Mouse (Mus musculus) gastrocnemius, postnatal 10 days (tissue): ENCODE data around the gene Mmp28. TPM values are rescaled to one million over a fixed set of nuclear protein-coding genes. Genes with fewer than 3 reads are reported as not detected.

Experiments
- DNase-seq: peaks from one replicate; pipeline ENCODE4 v3.0.0; 2021; ENCODE audit warnings: mixed read lengths
- total RNA-seq, 2 experiments: library from RNA; stranded (reverse); gene quantifications; 2 replicates each; pipeline ENCODE4 v1.2.3; 2021

Gene Mmp28
- total RNA-seq, 2 experiments from 2014 or later = 3.7 to 4.6 TPM

DNA sequence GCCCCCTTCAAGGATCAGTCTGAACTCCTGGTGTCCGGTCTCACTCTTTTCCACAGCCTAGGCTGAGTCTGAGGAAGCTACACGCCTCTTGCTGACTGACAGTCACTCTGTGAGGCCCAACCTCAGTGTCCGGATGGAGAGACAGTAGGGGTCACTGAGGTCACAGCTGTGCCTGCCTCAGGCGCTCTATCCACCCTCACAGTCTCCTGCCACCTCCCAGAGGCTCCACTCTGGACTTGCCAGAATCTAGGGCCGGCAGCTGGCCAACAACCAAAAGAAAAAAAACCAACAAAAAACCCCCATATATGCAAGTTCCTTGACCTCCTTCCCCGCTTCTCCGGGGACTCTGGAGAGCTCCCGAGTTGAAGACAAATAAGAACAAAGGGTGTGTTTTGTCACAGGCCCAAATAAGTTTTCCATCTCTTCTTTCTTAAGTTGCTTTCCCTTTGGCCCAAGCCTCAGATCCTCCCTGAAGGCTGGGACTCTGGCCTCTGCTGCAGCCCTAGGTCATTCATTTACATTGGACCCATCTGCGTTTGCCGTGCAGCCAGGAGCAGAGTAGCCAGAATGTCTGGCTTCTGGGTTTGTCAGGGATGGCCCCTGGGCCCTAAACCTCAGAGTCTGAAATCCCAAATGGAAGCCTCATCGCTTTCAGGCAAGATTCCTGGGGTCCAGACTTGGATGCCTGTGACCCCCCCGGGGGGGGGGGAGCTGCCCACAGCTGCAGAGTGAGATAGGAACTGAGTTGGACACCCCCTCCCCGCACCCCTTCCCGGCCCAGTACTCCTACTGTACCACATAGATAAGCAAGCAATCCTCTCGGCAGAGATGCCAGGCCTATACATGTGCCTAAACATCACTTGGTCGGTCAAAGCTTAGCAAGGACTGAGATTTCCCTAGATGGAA, 14.6 kb downstream of the Mmp28 start:
- peak; percentile 31 for DNase-seq

DNA sequence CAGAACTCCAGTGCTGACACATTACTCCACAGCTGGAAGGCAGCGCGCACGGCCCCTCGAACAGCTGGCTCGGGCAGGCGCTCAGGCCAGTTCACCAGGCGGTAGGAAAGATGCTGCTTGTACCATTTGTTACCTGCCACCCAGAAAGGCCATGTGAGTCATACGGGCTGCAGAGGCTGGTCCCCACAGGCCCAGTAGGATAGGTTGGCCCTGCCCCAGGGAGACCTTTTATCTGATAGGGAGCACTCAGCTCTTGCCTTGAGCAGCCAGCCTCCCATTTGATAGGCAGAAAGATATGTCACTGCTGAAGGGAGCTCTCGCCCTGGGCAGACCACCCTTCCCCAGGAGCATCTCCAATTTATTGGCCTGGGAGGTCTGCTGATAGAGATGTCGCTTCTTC, 15.3 kb downstream of the Mmp28 start:
- no peak for DNase-seq

DNA sequence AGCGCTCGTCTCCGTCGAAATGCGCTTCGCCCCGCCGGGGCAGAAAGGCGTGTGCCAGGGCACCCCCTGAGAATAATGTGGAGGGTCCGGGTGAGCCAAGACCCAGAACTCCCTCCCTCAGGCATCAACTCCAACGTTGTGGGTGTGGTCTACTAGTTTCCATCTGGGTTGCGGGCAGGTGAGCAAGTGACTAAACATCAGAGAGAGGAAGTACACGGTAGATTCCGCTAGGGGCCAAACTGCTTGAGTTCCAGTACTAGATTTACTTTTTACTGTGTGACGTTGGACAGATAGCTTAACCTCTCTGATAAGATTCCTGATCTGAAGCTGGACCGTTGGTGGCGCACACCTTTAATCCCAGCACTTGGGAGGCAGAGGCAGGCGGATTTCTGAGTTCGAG, 17.9 kb downstream of the Mmp28 start:
- no peak for DNase-seq

DNA sequence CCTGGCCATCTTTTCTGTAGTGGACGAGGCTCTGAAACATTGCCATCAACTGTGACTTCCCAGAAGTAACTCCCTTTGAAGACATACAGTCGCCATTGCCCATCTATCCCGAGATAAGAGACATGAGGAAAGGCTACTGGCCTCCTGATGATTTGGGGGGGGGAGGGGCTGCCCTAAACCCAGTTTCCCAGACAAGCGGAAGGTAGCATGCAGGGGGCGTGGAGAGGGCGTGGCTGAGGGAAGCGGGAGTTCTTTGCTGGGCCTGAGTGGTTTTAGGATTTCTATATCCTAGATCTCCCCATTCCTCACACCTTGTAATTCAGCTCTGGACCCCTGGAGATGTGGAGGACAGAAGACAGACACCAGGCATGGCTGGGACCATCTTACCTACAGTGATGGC, 19.0 kb downstream of the Mmp28 start:
- DNase-seq = no peak

DNA sequence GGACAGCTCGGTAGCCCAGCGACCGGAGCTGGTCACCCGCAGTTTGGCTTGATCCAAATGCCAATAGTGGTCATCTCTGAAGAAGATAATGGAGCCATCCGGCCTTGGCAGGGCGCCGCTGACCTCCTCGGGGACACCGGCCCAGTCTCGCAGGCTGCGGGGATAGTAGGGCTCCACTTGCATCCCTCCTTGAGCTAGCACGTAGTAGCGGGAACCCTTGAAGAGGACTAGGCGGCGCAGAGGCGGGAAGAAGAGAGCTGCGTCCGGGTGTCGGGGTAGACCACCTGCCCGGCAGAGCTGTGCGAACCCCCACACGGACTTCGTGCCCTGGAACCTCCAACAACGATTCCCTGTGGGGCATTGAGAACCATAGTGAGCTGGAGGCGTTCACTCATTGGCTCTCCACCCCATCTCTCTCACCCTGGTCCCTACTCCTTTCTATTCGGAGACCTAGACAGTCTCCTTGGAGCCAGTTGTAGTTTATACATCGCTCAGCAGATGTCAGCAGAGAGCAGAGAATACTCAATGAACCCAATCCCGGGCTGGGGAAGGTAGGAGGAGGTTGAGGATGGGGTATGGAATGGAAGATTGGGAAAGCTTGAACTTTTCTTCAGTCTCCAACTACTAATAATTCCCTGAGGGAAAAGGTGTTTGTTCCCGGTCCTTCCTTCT, 20.1 kb downstream of the Mmp28 start:
- peak; percentile 74 for DNase-seq

DNA sequence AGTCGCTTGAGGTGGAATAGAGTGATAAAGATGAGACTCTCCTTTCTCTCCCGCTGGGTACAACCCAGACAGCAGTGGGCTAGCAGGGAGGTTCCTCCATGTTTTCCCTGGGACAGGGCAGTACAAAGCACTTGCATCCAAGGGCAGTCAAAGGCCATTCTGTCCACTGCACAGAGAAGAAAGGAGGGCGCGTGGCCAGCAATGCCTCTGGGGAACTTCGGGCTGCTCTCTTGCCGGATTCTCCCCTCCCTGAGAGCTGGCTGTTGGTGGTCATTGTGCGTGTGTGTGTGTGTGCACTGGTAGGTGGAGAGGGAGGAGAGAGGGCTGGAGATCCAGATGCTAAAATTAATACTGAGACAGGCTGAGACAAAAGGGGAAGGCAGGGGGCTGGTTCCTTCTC, 21.6 kb downstream of the Mmp28 start:
- peak; percentile 45 for DNase-seq

DNA sequence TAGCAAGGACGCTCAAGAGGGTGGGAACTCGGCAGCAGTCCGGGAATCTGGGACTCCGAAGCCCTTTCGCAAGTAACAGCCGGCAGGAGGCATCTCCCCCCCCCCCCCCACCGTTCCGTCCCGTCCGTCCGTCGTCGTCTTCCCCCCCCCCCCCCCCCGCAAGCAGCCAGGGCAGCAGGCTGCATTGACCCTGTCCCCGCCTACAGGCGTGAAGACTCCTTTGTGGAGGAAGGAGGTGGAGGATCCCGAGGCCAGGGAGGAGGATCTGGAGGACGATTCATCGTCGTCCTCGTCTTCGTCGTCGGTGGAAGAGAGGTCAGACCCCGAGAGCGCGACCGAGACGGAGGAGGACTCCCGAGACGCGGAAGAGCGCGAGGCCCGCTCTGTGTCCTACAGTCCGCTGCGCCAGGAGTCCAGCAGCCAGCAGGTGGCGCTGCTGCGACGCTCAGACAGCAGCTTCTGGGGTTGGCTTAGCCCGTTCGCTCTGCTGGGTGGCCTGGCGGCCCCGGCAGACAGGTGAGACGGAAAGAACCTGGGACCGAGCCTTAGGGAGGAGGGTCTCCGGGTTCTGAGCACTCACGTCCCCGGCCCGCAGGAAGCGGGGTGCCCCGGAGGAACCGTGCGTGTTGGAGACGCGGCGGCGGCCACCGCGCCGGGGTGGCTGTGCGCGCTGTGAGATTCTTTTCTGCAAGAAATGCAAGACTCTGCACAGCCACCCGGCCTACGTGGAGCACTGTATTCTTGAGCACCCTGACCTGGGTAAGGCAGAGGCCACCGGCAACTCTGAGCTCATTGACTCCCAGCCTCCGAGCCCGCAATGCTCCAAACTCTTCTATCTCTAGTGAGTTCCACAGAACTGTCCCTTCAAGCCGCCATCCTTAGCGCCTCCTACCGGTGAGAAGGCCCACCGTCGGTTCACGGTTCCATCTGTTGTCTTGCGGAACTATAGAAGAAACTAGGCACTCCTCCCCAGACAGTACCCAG, 22.5 kb downstream of the Mmp28 start:
- peak; percentile 86 for DNase-seq

DNA sequence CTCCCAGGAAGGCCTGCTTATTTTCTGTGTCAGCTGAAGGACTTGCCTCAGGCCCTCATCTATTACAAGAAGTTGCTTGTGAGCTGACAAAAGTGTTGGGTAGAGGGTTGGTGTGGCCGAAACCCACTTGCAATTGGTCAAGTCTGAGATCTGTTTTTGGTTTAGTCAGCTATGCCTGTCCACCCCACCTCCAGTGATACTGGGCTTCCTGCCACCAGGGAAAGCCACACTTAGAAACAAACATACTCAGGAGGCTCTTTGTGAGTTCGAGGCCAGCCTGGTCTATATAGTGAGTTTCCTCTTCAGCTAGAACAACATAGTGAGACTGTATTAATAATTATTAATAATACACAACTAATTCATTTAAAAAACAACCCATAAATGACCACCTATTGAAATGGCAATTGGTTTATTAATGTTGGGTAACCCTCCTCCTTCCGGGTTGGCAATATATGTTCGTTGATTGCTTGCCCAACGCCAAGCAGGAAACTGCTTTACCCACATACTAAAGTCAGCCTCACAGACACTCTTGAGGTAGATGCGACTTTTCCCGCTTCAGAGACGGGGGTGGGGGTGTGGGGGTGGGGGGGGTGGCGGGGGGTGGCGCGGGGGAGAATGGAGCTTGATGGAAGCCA, 23.3 kb downstream of the Mmp28 start:
- no peak for DNase-seq

DNA sequence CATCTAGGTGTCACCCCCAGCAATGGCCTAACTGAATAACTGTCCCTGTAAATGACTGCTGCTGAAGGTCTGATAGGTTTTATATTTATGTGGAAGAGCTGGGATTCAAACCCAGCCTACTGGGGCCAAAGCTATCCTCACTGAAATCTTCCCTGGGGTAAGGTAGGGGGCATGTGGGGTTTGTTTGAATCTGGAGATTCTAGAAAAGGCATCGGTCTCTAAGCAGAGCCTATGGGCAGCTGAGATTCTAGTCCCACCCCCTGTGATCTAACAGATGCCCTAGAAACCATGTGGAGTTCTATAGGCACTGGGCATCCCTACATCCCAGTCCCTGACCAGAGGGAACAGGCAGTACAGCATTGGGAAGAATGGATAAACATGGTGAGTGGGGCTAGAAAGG, 25.5 kb downstream of the Mmp28 start, which contains the start of gene 1700020L24Rik:
TSS of gene 1700020L24Rik (plus strand) at position 301 of the 400 bp plus-strand sequence.
- DNase-seq = no peak

DNA sequence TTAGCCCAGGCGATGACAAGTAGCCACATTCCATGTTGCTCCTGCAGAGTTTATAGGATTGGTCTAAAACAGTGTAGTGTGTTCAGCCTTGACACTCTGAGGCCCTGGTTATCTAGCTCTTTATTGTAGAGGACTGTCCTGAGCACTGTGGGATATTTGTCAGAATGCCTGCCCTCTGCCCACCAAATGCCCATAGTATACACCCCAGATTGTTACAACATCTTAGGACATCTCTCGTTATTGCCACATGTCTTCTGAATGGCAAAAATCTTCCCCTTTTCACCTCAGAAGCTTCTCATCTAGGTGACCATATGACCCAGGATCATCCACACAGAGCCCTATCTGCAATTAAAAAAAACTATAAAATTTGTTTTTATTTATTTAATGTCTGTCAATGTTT, 30.3 kb downstream of the Mmp28 start:
- no peak for DNase-seq

DNA sequence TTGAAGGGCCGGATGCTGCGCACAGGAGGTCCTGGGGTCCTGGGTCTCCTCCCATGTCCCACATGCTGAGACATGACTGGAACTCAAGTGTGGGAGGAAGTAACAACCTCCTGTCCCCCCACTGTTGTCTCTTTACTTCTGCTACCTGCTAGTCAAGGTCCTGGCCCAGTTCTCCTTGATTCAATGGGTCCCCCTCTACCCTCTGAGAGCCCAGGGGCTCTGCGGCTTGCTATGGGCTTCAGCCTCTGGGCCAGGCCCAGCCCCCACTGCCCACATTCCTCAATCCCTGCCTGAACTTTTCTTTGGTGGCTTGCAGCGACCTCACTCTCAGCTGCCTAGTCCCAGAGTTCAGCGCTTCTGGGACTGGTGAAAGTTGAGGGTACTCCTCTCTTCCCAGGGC, 33.5 kb downstream of the Mmp28 start, which contains the start of gene Gas2l2:
TSS of gene Gas2l2 (minus strand) at position 101 of the 400 bp plus-strand sequence.
- DNase-seq = no peak

DNA sequence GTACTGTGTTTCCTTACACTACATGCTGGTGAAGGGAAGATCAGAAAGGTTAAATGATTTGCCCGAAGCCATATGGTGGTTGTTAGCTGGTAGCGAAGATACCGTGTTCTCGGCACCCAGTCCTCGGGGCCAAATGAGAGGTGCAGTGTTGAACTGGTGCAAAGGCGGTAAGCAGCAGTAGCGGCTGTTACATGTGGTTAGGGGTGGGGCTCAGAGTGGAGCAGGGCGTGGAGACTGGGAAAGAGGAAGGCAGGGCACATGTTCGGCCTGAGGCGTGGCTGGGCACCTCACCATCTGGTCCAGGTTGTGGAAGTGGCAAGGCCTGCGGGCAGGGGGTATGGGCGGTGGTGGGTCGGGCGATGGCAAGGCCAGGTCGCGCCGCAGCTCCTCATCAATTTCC, 35.9 kb downstream of the Mmp28 start:
- no peak for DNase-seq

DNA sequence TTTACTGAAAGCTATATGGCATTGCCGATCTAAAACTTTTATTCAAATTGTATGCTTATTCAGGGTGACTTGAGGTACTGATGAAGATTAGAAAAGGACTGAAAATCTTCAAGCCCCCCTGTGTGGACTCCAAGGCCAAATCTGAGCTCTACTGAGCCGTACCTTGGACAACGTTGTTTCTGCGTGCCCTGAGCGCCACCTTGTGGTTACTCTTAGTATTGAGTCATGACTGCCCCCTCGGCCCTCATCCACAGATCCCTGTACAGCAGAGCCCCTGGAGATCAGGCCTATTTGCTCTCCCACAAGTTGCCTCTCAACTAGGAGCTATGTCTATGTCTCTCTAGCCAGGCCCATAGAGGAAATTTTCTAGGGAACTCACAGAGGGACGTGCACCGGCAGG, 38.2 kb downstream of the Mmp28 start:
- DNase-seq = peak; percentile 71

DNA sequence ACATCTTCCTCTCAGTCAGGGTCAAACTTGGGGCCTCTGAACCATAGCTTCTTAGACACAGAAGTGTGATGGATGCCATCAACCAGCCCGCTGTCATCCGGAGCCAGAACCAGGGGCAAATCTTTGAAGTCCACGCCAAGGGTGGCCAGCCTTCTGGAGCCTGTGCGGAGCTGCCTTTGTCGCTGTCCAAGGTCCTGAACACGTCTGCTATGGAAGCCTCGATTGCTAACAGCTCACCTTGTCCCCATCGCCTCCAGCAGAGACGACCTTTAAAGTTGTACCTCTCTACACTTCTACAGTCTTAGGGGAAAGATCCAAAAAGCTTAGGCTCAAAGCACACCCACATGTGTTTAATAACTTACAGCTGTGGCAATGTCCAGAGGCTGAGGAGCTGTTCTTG, 41.6 kb downstream of the Mmp28 start:
- peak; percentile 84 for DNase-seq

DNA sequence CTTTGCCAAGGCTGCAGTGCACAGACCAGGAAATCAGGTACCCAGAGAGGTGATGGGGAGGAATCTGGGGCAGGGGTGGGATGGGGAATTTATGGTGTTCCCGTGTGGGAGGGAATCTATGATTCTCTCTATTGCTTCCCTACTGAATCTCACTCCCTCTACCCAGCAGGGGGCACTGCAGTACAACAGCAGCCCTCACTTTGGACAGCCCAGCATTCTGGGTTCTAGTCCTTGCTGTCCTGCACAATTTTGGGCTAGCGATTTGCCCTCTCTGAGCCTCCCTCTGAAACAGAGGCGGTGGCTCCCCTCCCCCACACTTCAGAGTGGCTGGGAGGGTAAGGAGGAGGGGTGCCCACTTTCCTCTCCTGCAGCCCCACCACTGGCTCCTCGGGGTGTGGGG, 42.5 kb downstream of the Mmp28 start:
- DNase-seq = no peak

DNA sequence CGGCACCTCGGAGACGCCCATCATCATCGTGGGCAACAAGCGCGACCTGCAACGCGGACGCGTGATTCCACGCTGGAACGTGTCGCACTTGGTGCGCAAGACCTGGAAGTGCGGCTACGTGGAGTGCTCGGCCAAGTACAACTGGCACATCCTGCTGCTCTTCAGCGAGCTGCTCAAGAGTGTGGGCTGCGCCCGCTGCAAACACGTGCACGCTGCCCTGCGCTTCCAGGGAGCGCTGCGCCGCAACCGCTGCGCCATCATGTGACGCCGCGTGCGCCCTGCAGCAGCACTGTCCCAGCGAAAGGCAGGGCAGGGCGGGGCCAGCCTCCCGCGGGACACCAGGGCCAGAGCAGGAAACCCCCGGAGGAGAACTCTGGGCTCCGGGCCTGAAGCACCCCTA, 44.3 kb downstream of the Mmp28 start:
- DNase-seq = no peak

DNA sequence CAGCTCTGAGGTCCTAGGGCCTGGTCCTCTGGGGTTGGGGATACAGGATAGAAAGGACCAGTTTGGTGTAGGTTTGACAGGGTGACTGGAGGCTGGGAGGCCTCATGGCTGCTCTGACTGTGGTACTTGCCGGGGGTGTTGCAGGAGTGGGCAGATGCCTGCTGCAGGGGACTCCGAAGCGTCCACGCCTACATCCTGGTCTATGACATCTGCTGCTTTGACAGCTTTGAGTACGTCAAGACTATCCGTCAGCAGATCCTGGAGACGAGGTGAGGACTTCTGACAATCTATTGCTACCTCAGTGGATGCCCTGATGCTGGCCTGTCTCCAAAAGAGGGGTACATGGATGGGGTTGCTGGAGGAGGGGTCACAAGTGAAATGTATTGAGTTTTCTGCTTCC, 45.2 kb downstream of the Mmp28 start:
- DNase-seq = no peak

DNA sequence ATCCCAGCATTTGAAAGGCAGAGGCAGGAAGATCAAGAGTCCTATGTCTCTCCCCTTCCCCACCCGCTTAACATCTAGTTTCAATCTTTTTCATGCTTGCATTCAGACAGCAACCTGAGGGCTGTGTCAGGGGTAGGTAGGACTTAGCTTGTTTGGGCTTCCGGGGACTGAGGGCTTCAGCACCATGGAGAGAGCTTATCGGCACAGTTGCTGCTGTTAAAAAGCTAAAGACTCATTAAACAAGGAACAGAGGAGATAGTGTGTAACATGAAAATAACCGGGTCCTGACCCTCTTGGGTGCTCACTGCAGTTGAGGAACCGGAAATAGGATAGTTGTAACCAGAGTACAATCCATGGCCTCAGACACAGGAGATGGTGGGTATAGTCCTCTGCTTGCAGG, 45.8 kb downstream of the Mmp28 start:
- peak; percentile 51 for DNase-seq

DNA sequence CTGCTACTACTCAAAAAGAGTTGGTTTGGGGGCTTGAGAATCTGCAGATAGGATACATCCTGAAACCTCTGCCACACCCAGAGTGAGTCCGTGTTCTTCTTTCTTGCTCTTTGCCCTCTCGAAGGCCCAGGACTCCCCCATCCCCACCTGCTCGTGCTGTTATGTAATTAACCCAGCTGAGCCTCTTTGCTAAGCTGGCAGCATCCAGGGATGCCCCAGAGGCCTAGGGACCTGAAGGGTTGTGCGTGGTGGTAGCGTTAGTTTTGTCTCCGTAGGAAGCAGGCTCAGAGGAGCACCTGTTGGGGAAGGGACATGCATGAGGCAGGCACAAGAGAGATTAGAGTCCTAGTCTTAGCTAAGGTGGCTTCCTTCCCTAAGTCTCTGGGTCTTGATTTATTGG, 52.4 kb downstream of the Mmp28 start:
- DNase-seq = no peak

DNA sequence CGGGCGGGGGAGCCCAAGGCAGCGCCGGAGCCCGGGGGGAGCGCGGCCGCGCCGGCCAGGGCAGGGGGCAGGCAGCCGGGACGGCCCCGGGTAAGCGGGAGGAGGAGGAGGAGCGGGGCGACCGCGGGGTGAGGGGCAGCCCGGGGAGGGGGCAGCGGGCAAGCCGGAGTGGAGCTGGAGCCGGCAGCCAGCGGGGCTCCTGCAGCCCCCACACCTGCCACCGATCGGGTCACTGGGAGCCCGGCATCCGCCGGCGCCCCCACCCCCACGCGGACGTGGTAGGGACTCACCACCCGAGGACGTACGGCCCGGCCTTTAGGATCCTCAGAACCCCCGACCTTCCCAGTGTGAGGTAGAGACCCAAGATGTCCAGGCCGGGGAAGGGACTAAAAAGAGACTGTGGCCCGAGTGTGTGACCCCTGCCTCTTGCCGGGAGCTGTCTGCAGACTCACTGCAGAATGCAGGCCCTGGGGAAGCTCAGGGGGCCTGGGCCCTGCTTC, 53.0 kb downstream of the Mmp28 start:
- no peak for DNase-seq

DNA sequence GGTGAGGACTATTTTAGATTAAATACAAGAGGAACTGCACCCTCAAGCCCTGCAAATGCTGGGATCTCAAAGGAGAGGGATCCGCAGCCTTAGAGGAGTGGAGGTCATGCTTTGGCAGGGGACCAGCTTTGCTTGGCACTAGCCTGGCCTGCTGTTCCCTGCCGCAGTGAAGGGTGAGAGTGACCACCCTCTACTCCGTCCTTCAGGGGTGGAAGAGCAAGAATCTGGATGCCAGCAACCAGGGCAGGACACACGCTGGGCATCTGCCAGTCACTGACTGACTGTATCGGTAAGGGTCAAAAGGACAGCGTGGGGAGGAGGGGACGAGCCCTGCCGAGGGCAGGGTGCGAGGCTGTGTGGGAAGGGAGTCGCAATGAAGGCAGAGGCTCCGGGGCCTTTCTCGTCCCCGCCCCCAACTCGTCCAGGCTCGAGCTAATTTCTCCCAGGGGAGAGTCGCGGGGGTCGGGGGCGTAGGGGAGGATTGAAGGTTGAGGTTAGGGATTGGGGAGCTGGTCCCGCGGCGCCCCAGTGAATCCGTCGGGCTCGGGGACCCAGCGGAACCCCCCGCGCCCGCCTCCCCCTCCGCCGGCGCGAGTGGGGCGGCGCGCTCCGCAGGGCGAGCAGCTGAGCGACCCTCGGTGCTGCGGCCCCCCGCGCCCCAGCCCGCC, 53.6 kb downstream of the Mmp28 start, which contains the start of gene Rasl10b:
TSS of gene Rasl10b (plus strand) at position 51 of the 668 bp plus-strand sequence.
- DNase-seq = peak; percentile 38
